Mouse (Mus musculus) intestine, postnatal 0 days (tissue): ENCODE data around the gene Gm20509. TPM values are rescaled to one million over a fixed set of nuclear protein-coding genes. Genes with fewer than 3 reads are reported as not detected.
"Not testable (repeated sequence)": the region's sequence is repeated elsewhere in the genome, so short reads cannot be mapped to it uniquely, and the experiment has no call there.

Experiments used
- ATAC-seq: fragments of 200-750 bp; cut with Nextera tagmentation; 2 replicates; pipeline ENCODE4 v1.8.0; 2017; ENCODE audit warnings: mild to moderate bottlenecking, moderate TSS enrichment, moderate library complexity
- H3K27ac ChIP-seq: fragments of 300-500 bp; sonication (generic); 2 replicates; pipeline ENCODE4 v1.5.1; 2014; ENCODE audit warnings: mild to moderate bottlenecking, low read depth, low read length, moderate library complexity
- H3K27me3 ChIP-seq: fragments of 300-500 bp; sonication (generic); replicated peaks from 2 replicates; pipeline ENCODE4 v1.6.1; 2014; ENCODE audit warnings: low read length, mixed read lengths; ENCODE audit not compliant: control insufficient read depth, insufficient read depth
- H3K36me3 ChIP-seq: fragments of 300-500 bp; sonication (generic); 2 replicates; pipeline ENCODE4 v1.6.1; 2014; ENCODE audit warnings: mild to moderate bottlenecking, moderate library complexity; ENCODE audit not compliant: control insufficient read depth, insufficient read depth
- H3K4me1 ChIP-seq: fragments of 300-500 bp; sonication (generic); replicated peaks from 2 replicates; pipeline ENCODE4 v1.6.1; 2014; ENCODE audit warnings: antibody characterized with exemption, low read length, mixed read lengths; ENCODE audit not compliant: control insufficient read depth, insufficient read depth
- H3K4me2 ChIP-seq: fragments of 300-500 bp; sonication (generic); replicated peaks from 2 replicates; pipeline ENCODE4 v1.6.1; 2014; ENCODE audit warnings: low read depth, mild to moderate bottlenecking, moderate library complexity
- H3K4me3 ChIP-seq: fragments of 300-500 bp; sonication (generic); 2 replicates; pipeline ENCODE4 v1.5.1; 2014; ENCODE audit warnings: low read depth, low read length
- H3K9ac ChIP-seq: fragments of 300-500 bp; sonication (generic); 2 replicates; pipeline ENCODE4 v1.6.1; 2014; ENCODE audit warnings: mild to moderate bottlenecking, low read depth, low read length
- H3K9me3 ChIP-seq: fragments of 300-500 bp; sonication (generic); 2 replicates; pipeline ENCODE4 v1.6.1; 2016; ENCODE audit warnings: mixed run types; ENCODE audit not compliant: control insufficient read depth
- CTCF ChIP-seq: sonication (generic); IDR thresholded peaks from 2 replicates; pipeline ENCODE4 v1.5.1; 2016; ENCODE audit warnings: low read depth, mild to moderate bottlenecking, control low read depth, antibody characterized with exemption, moderate library complexity
- WGBS: fragments of 180-500 bp; shearing (Covaris S2); extraction: QIAGEN DNeasy Blood & Tissue Kit; methylation state at CpG from one replicate; pipeline ENCODE4 v1.1.7; 2014; 5-methylcytosine and 5-hydroxymethylcytosine counted together
- polyA plus RNA-seq: library from polyadenylated mRNA; unstranded; fragments of >200 nt; fragmentation: Nextera tagmentation; extraction: Ambion mirVana; gene quantifications from 2 replicates; pipeline ENCODE4 v1.2.1, GENCODE M21; 2015

Gm20509 gene
- polyA plus RNA-seq, 1 experiment from 2014 or later = not detected

DNA sequence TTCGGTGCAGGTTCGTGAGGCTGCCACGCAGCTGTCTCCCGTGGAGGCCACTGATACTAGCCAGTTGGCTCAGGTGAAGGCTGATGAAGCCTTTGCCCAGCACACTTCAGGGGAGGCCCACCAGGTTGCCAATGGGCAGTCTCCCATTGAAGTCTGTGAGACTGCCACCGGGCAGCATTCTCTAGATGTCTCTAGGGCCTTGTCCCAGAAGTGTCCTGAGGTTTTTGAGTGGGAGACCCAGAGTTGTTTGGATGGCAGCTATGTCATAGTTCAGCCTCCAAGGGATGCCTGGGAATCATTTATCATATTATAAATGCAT, 1.6 kb downstream of the Gm20509 start:
- ATAC-seq = no peak
- no peaks in the 10 kb centered on the region for H3K36me3 ChIP-seq
- 43% methylated on average over 5 of the region's 5 CpGs for WGBS
- H3K4me1 ChIP-seq = peaks cover 5% of the 10 kb centered on the region; the same call in 1 of the 2 replicates
- peak overlapping the region; percentile 45; the same call in 1 of the 2 replicates for H3K9ac ChIP-seq
- peaks cover 3% of the 10 kb centered on the region; the same call in 1 of the 2 replicates for H3K27me3 ChIP-seq
- H3K27ac ChIP-seq = no peak overlapping the region
- peak overlapping the region; percentile 39 for H3K4me3 ChIP-seq
- H3K9me3 ChIP-seq = no peaks in the 10 kb centered on the region
- peak overlapping the region; percentile 84 for H3K4me2 ChIP-seq
- TF ChIP-seq CTCF = no peak

DNA sequence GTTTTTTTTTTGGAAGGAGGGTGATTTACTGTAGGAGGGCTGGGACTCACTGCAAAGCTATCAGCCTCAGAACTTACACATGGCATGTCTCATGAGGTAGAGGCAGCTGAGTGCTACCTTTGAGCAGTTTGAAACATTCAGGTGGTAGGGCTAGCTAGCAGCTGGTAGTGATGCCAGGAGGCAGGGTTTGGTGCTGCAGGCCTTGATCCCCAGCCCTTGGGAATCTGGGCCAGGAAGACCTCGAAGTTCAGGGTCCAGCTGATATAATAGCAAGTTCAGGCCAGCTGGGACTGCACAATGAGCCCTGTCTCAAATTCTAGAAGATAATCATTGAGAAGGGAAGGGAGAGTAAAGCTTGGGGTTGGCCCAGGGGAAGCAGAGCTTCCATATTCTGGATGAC, 2.9 kb downstream of the Gm20509 start:
- Histone ChIP-seq H3K4me1 (peaks cover 5% of the 10 kb centered on the region; the same call in 1 of the 2 replicates), H3K9me3 (no peaks in the 10 kb centered on the region), H3K27me3 (peaks cover 3% of the 10 kb centered on the region; the same call in 1 of the 2 replicates), H3K27ac (no peak overlapping the region), H3K4me3 (no peak overlapping the region), H3K9ac (no peak overlapping the region), H3K4me2 (no peak overlapping the region), H3K36me3 (no peaks in the 10 kb centered on the region)
- TF ChIP-seq CTCF = no peak
- ATAC-seq = no peak
- 71% methylated on average over 1 of the region's 1 CpGs for WGBS

DNA sequence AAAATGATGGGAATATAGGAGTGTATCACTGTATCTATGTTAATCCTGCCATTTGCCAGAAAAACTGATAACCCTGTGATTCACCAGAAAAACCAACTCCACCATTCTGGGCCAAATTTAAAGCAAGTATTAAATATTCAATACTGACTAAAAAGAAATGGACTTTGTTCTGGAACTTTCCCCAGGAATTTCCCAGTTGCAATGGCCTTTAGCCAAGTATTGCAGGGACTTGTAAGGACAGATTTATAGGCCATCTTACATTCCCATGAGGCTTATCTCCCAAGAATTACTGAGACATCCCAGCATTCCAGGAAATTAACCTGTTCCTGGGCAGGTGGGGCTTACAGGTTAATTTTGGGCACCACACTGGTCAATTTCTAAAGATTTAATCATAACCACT, 3.5 kb downstream of the Gm20509 start:
- no peak for ATAC-seq
- no peaks in the 10 kb centered on the region for H3K9me3 ChIP-seq
- no peaks in the 10 kb centered on the region for H3K36me3 ChIP-seq
- H3K27ac ChIP-seq = no peak overlapping the region
- H3K27me3 ChIP-seq = peaks cover 3% of the 10 kb centered on the region; the same call in 1 of the 2 replicates
- H3K9ac ChIP-seq = no peak overlapping the region
- TF ChIP-seq CTCF = no peak
- H3K4me1 ChIP-seq = peaks cover 5% of the 10 kb centered on the region; the same call in 1 of the 2 replicates
- no peak overlapping the region for H3K4me2 ChIP-seq
- H3K4me3 ChIP-seq = no peak overlapping the region

DNA sequence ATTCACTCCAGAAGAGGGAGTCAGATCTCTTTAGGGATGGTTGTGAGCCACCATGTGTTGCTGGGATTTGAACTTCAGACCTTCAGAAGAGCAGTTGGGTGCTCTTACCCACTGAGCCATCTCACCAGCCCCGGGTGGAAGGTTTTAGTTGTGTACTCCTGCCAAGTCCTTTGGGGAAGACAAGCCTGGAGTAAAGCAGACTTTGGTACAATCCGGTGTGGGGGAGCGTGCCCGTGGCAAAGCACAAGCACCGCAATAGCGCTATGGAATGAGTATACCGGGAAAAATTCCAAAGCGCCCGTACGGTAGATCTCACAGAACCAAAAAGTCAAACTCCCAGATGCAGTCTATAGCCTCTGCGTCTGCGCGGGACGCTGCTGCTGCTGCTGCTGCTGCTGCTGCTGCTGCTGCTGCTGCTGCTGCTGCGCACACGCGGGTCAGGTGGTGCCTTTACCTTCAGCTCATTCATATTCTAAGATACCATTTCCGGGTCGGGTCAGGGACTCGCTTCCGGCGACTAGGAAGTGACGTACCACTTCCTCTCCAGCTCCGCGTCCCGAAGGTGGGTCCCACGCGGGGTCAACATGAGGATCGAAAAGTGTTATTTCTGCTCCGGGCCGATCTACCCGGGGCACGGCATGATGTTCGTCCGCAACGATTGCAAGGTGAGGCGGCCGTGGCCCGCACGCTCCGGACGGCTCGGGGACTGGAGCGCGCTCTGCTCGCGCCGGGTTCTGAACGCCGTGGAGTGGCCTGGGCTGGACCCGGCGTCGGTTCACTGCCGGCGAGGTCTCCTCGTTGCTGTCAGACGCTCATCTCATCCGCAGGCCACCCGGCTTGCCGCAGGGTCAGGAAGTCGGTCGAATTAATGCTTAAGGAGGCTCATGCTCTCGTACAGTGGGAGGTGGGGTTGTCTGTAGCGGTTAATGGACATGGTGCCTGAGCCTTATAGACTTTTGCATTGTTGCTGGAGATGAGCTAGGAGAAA, 10.9 kb downstream of the Gm20509 start, which contains the start of gene Rsl24d1:
TSS of gene Rsl24d1 (plus strand) at position 508 of the 988 bp plus-strand sequence.
- H3K9me3 ChIP-seq = no peaks in the 10 kb centered on the region
- peak within 1 kb of the TSS; percentile 92 for H3K4me3 ChIP-seq
- no peaks in the 10 kb centered on the region for H3K27me3 ChIP-seq
- no peak for TF ChIP-seq CTCF
- H3K36me3 ChIP-seq = peaks cover 28% of the 10 kb centered on the region; the same call in 1 of the 2 replicates
- H3K4me1 ChIP-seq = no peaks in the 10 kb centered on the region
- ATAC-seq = peak; percentile 95
- H3K27ac ChIP-seq = peak within 1 kb of the TSS; percentile 78
- H3K9ac ChIP-seq = peak within 1 kb of the TSS; percentile 83
- peak within 1 kb of the TSS; percentile 82 for H3K4me2 ChIP-seq
- under 1% methylated on average over 64 of the region's 64 CpGs for WGBS

DNA sequence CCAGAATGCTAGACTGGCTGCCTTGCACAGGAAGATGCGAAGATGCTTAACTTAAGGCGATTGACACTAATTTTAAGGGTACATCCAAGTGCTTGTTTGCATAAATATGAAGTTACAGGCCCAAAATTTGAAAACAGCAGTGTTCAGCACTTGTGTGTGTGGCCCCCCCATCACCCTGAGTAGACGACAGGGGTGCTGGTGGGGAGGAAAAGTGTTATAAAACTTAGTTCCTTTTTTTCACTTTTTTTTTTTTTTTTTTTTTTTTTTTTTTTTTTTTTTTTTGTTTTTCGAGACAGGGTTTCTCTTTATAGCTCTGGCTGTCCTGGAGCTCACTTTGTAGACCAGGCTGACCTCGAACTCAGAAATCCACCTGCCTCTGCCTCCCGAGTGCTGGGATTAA, 14.4 kb downstream of the Gm20509 start:
- 90% methylated on average over 4 of the region's 6 CpGs for WGBS
- not testable (repeated sequence) for H3K27ac ChIP-seq, H3K9ac ChIP-seq, H3K4me2 ChIP-seq, ATAC-seq, H3K9me3 ChIP-seq, H3K27me3 ChIP-seq, H3K4me3 ChIP-seq, H3K4me1 ChIP-seq
- peaks cover 46% of the 10 kb centered on the region for H3K36me3 ChIP-seq

DNA sequence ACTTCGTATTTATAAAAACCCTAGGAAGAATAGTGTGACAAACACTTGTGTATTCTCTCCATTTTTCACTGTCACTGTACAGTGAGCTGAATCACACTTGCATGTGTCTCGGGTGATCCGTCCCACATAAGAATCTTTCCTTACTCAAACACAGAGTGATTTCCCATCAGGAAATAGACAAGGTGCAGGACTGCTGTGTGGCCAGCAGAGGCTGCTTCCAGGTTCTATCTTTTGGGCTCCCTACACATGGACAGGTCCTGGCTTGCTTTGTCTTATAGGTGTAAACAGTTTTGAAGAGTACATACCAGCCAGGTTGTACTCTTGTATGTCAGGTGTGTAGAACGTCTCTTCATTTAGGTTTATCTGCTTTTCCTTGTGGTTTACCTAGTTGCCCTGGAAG, 15.7 kb downstream of the Gm20509 start:
- H3K36me3 ChIP-seq = peaks cover 52% of the 10 kb centered on the region
- H3K27me3 ChIP-seq = no peaks in the 10 kb centered on the region
- no peak overlapping the region for H3K4me3 ChIP-seq
- ATAC-seq = no peak
- WGBS = 81% methylated on average over 4 of the region's 4 CpGs
- no peak overlapping the region for H3K27ac ChIP-seq
- no peak overlapping the region for H3K9ac ChIP-seq
- no peaks in the 10 kb centered on the region for H3K4me1 ChIP-seq
- H3K9me3 ChIP-seq = no peaks in the 10 kb centered on the region
- peak; percentile 54 for TF ChIP-seq CTCF
- H3K4me2 ChIP-seq = no peak overlapping the region
